Mouse (Mus musculus) embryonic fibroblast, embryonic 13.5 days (primary cell): ENCODE results near the gene Hoxd13.

Experiments used
- CTCF ChIP-seq: IDR thresholded peaks from 2 replicates; pipeline ENCODE4 v1.5.1; 2011; ENCODE audit warnings: mild to moderate bottlenecking, control low read depth, low read length, moderate library complexity, borderline replicate concordance; ENCODE audit not compliant: insufficient read depth
- POLR2A ChIP-seq: IDR thresholded peaks from 2 replicates; pipeline ENCODE4 v1.6.1; 2011; ENCODE audit warnings: low read depth, mild to moderate bottlenecking, control low read depth, low read length, moderate library complexity

GRCm38 (mm10) chr2:74720955-74721491 lies 52.9 kb downstream of the Hoxd13 start:
- TF ChIP-seq POLR2A, result no peak
- no peak for TF ChIP-seq CTCF
